Mouse (Mus musculus) thymus, adult 2 months (tissue): Measurements from ENCODE around the gene Acat1.

ENCODE experiments used
- CTCF ChIP-seq: fragments of 200-500 bp; IDR thresholded peaks from 2 replicates; pipeline ENCODE4 v1.5.1; 2012; ENCODE audit warnings: mild to moderate bottlenecking, control low read depth, low read length, moderate library complexity, borderline replicate concordance; ENCODE audit not compliant: control insufficient read depth, poor library complexity, insufficient read depth; ENCODE audit errors: extremely low read depth
- POLR2A ChIP-seq: fragments of 200-500 bp; IDR thresholded peaks from 2 replicates; pipeline ENCODE4 v1.6.1; 2012; ENCODE audit warnings: mild to moderate bottlenecking, low read length, control low read depth, moderate library complexity; ENCODE audit not compliant: control insufficient read depth, poor library complexity, insufficient read depth; ENCODE audit errors: extremely low read depth

DNA sequence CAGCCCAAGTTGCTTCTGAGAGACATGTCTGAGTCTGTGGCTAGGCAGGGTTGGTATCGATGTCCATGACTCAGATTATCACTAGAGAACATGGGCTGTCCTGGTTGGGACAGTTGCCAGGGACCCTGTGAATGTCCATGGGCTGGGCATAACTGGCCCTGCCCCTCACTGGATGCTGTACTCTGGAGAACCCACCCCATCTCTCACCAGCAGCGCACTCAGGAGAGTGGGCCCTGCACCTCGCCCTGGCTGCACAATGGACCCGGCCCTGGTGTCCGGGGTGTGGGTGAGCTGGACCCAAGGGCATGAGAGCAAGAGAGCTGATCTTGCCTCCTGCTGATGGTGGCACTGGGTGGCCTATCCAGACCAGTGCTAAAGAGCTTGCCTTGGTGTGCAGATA, 5.2 kb downstream of the Acat1 start:
- TF ChIP-seq CTCF = no peak
- no peak for TF ChIP-seq POLR2A
